Mouse (Mus musculus): ENCODE measurements around the gene Pced1b.
"Not testable (repeated sequence)": the region's sequence is repeated elsewhere in the genome, so short reads cannot be mapped to it uniquely, and the experiment has no call there.

The Pced1b gene

GRCm38 (mm10) chr15:97345110-97345509, 98.2 kb downstream of the Pced1b start:
- no peak for DNase-seq

DNA sequence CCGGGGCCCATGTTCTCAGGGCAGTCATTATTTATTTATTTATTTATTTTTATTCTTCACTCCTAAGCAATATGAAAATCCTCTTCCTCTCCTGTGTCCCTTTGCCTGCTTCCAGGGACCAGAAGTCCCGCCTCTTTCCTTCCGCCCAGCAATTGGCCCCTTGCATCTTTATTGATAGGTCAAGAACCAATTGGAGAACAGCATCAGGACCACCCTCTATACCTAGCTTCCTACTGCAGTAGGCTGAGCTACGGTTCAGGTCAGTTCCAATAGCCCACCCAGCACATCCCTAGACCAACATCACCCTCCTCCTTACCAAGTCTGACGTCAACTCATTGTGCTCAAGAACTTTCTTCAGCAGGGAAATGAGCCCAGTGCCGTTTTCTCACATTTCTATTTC, 99.0 kb downstream of the Pced1b start:
- no peak for DNase-seq

GRCm38 (mm10) chr15:97346413-97346812, 99.5 kb downstream of the Pced1b start:
- DNase-seq: no peak

- no peak for DNase-seq
Observed at GRCm38 (mm10) chr15:97346897-97347296, 100.0 kb downstream of the Pced1b start.

GRCm38 (mm10) chr15:97348566-97349315, 101.8 kb downstream of the Pced1b start:
- no peak for DNase-seq

- DNase-seq: no peak
Observed at GRCm38 (mm10) chr15:97350528-97350927, 103.6 kb downstream of the Pced1b start.

GRCm38 (mm10) chr15:97351016-97351415, 104.1 kb downstream of the Pced1b start:
- no peak for DNase-seq

- no peak for DNase-seq
Observed at GRCm38 (mm10) chr15:97351681-97352080, 104.8 kb downstream of the Pced1b start.

GRCm38 (mm10) chr15:97355676-97356303, 108.9 kb downstream of the Pced1b start:
- DNase-seq: no peak

GRCm38 (mm10) chr15:97357016-97357415, 110.1 kb downstream of the Pced1b start:
- DNase-seq: no peak

GRCm38 (mm10) chr15:97360842-97361770, 114.2 kb downstream of the Pced1b start:
- DNase-seq: peak; percentile 70

DNA sequence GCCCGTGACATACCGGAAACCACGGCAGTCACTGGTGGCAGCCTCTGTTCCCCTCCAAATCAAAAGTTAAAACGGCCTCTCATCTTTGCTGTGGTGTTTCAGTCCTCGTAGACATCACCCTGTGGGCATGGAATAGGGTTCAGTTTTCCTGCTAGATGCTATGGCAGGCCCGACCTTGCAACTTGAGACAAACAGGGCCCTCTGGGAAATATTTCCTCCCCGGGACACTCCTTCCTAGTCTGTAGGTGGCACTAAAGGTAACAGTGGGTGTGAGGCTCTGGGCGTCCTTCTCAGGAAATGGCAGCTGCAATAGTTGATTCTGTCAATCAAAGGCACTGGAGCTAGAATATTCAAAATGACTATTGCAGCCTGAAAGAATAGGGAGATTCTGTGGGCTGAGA, 114.9 kb downstream of the Pced1b start:
- DNase-seq: peak; percentile 61

DNA sequence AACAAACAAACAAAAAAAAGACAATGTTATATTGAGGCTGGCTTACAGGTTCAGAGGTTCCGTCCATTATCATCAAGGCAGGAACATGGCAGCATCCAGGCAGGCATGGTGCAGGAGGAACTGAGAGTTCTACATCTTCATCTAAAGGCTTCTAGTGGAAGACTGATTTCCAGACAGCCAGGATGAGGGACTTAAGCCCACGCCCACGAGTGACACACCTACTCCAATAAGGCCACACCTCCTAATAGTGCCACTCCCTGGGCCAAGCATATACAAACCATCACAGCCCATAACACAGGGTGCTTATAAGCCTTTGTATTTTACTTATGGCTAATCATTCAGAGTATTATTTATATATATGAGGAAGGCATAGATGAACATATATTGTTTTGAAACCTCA, 117.4 kb downstream of the Pced1b start:
- not testable (repeated sequence) for DNase-seq

GRCm38 (mm10) chr15:97364968-97365367, 118.1 kb downstream of the Pced1b start:
- no peak for DNase-seq

DNA sequence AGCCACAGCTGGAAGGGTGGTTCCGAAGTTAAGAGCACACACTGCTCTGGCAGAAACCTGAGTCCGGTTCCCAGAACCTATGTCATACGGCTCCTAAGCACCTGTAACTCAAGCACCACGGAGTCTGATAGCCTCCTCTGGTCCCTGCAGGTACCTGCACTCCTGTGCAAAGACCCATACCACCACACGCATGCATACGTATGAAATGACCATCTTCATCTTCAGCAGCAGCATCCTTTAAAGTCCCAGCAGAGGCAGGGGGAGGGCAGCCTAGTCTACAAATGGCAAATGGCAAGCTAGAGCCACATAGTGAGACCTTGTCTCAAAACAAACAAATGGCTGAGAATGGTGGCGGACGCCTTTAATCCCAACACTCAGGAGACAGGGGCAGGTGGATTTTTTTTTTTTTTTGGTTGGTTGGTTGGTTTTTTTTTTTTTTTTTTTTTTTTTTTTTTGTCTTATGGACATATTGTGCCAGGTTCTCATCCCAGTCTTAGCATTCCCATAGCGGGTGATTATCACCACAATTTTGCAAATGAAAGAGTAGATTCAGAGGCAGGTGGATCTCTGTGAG, 121.2 kb downstream of the Pced1b start:
- no peak for DNase-seq

- DNase-seq: no peak
Observed at GRCm38 (mm10) chr15:97368631-97369030, 121.7 kb downstream of the Pced1b start.

GRCm38 (mm10) chr15:97369144-97369543, 122.2 kb downstream of the Pced1b start:
- DNase-seq: no peak

- DNase-seq: no peak
Observed at GRCm38 (mm10) chr15:97370880-97371279, 124.0 kb downstream of the Pced1b start.

GRCm38 (mm10) chr15:97372043-97372442, 125.1 kb downstream of the Pced1b start:
- not testable (repeated sequence) for DNase-seq

GRCm38 (mm10) chr15:97372611-97373131, 125.8 kb downstream of the Pced1b start:
- peak; percentile 21 for DNase-seq

DNA sequence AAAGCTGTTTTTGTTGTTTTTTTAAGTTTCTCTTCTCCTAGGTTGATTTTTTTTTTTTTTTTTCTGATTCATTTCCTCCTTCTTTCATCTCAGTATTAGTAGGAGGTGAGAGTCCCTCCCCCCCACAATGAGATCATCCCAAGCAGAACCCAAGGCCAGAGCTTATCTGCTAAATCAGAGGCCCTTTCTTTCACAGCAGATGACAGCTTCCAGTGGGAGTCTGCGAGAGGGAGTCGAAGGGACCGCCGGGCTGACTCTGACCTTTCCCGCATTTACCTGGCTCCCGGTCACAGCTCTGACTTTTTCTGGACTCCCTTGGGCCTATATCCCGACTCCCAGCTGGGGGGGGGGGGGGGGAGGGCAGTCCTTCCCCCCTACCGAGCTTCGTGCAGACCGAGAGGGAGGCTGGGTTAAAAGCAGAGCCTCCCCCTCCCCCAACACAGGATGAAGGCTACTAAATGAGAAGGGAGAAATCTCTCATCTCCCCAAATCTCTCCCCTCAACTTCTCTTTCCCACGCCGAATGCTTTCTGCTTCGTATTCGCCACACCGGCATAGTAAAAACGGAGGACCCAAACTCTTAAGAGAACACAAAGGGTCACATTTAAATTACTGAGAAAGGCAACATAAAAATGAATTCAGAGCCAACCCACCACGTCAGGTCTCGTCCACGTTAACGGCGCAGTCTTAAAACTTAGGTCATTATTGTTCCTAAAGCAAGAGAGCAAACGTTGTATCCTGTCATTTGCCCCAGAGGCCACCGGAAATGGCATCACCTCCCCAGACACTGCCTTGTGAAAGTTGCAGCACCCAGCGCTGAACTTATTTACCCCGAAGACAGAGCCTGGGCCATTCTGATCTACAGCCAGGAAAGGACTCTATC, 126.5 kb downstream of the Pced1b start:
- DNase-seq: peak; percentile 70

All from thymus, postnatal 14 days (tissue).